Mouse (Mus musculus): ENCODE data around the gene Eml4.

The Eml4 gene

DNA sequence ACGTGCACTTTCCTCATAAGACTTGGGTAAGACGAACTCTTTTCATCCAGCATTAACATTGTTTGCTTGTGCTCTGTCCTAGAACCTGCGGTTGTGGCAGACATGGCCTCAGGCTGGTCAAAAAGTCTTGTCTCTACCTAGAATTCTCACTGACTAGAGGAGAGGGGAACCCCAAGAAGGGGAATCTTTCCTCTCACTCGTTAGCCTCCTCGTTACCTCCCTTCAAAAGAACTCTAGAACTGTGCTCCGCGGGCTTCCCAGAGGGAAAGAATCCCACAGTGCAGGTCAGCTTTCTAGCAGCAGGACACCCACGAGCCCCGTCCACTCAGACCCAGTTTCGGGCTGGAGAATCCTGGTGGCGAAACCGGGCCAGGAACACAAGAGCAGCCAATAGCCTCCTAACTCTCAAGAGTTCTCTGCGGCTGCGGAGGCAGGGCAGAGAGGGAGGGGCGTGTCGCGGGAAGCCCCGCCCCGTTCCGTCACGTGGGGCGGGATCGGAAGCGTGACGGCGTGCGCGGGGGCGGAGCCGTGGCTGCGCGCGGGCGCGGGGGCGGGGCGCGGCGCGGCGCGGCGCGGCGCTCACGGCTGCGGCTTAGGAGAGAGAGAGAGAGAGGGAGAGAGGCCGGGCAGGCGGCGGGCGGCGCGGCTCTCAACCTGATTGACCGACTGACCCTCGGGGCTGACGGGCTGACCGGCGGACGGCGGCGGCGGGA, at the start of gene Eml4:
Eml4 (plus strand) TSS at position 553 of the 713 bp plus-strand sequence.
- peak; percentile 76 for DNase-seq (ENCODE audit: low read depth)

DNA sequence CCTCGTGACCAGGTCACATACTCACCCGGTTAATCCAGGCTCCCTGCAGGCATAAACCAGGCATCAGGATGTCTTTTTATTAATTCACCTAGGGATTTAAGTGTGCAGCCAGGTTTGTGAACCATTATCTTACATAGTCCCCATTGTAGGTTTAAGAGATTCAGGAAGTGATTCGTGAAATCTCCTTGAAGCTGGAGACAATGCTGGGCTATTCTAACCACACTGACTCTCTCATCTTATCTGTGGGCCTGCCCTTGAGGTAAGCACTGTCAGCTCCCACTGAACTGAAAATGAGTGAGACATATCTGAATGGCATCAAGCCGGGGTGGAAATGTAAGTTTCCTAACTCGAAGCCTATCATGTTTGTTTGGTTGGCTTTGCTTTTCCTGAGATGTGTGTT, 49.3 kb upstream of the Eml4 start:
- DNase-seq (ENCODE audit: low read depth): no peak

DNA sequence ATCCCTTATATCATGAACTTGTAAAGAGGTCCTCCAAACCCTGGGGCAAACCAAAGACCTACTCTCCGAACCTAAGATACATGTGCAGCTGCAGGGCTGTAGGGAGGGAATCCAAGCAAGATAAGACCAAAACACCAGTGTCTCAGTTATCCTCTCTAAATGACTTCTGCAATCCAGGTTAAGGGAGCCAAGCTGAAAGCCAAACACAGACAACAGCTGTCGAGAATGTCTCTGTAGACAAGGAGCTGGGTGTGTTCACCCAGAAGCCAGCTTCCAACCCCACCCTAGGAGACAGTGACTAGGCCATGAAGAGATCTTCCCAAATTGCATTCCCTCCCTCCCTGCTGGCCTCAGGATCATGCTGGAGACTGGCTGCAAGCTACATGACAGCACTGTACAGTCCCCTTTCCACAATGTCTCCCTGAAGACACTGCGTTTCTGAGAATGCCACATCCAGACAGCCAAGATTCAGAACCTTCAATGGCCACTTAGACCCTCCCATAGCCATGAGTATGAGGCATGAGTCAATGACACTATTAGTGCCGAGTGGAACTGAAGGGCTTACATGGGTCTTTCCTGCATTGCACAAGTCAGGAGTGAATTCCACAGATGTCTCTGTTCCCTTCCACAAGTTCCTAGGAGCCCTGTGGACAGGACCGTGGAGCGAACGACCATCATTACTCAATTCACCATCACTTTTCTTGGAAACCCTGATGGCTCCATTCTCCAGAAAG, 46.5 kb upstream of the Eml4 start:
- DNase-seq (ENCODE audit: low read depth): no peak

DNA sequence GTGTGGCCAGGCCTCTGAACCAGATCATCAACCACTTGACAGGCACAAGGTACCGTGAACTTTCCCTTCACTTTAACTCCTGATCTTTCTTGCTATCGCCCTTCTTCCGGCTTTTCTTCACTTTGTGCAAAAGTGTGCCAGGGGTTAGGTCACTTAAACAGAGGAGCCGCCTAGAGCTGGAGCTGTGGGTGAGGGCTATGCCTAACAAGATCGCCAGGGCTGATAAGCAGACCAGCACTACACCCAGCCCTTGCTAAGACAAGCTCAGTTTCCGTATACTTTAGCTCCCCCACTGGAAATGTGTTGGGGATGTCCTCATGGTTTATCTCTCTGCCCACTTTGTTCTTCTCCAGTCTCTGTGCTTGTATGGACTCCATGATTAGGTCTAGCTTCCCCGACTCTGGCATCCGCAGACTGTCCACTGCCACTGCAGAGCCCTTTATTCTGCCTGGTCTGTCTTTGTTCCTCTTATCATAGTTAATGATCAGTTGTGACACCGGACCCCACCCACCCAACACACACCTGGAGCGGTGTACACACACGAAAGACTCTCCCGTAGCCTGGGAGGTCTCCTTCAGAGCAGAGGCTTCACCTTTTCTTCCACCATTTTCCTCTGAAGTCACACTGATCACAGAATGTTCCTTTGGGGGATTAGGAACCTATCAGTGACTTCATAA, 43.6 kb upstream of the Eml4 start:
- DNase-seq (ENCODE audit: low read depth): no peak

DNA sequence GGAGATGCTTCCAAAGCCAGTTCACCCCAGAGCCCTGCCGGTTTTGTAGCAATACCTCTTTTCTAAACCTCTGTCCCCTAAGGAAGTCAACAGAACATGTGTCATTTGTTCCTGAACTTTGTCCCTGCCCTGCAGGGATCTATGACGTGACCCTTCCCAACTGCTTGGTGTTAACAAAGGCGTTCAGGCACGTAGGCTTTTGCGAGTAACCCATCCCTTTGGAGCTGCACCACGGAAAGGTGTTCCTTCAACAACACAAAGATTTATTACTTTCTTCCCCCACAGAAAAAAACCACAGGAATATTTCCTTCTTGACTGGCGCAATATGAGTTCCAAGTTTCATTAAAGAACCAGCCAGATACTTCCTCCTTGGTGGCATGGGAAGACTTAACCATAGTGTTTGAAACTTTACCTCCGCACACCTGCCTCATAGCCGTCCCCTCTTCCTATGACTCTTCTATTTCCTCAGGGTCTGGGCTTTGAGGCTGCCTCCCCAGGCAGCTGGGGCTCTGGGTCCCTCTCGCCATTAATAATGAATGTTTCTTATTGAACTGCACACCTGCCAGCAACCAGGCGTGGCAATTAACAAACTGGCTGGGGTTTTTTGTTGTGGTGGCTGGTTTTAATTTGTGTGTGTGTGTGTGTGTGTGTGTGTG, 43.0 kb upstream of the Eml4 start:
- DNase-seq (ENCODE audit: low read depth): no peak

DNA sequence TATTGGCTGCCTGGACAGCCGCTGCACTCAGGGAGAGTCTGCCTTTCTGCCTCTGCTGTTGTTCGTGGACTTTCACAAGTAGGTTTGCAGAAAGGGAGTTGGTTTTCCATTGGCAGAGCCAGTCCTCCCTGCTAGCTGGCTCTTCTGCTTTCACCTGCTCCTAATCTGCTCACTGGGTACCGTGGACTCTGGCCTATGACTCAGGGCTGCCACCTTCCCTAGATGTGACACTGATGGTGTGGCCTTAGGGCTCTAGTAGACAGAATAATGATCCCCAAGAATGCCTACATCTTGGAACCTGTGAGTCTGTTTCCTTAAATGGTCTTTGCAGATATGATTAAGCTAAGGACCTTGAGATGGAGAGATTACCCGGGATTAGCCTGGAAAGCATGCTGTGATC, 42.3 kb upstream of the Eml4 start:
- no peak for DNase-seq (ENCODE audit: low read depth)

DNA sequence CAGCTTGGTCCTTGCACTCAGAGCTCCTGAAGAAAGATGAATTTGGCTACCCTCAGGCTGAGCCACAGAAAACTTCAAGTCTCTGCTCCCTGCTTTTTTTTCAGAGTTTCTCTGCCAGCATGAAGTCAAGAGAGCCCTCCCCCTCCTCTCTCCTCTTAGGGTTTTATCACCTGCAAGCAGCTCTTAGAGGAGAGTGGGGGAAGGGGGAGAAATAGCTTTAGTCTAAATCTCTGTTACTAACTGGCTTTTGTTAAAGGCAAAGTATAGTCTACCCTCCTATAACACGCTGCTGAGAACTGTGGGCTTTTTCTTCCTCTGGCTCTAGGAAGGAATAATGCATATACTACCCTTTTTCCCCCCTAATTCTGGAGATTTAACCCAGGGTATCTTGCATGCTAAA, 41.5 kb upstream of the Eml4 start:
- no peak for DNase-seq (ENCODE audit: low read depth)

DNA sequence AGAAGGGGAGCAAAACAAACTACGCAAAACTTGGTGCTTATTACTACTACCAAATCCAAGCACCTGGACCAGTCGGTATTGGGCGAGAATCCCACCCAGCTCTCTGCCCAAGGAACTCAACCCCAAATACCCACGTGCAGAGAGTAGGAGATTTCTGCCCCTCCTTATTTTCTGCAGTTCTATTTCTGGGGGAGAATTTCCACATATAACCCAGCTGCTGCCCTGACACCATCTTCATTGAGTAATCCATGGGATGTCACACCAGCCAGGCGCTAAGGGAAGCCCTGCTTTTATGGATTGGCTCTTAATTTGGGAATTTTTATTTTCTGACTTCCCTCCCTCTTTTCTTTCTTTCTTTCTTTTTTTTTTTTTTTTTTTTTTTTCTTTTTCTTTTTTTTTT, 38.9 kb upstream of the Eml4 start:
- no peak for DNase-seq (ENCODE audit: low read depth)

DNA sequence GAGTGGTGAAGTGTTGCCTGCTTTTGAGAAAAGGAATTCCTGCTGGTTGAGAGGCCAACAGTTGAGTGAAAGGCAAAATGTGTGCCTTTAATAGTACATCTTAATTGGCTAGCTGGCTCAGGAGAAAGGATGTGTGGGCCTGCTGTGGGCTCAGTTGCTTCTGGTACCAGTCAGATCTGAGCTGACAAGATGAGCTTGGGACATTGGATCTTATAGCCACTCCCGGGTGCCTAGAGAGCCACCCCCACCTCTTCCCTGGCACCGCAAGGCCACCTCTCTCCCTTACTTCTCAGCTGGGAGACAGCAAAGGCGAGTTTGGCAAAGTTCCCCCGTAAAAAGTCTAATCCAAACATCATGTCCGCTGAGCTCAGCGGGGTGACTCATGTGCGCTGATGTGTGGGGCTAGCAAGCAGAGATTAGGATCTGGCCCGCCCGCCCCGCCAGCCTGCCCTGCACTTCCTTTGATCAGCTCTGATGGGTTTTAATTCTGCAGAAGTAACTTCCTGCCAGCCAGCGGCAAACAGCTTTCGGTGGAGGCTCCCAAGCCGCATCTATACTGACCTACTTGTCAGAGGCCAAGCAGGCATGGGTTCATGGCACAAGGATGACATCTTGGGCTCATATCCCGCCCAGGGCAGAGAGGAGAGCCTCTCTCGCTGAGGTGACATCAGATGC, 38.4 kb upstream of the Eml4 start:
- DNase-seq (ENCODE audit: low read depth): peak; percentile 58

DNA sequence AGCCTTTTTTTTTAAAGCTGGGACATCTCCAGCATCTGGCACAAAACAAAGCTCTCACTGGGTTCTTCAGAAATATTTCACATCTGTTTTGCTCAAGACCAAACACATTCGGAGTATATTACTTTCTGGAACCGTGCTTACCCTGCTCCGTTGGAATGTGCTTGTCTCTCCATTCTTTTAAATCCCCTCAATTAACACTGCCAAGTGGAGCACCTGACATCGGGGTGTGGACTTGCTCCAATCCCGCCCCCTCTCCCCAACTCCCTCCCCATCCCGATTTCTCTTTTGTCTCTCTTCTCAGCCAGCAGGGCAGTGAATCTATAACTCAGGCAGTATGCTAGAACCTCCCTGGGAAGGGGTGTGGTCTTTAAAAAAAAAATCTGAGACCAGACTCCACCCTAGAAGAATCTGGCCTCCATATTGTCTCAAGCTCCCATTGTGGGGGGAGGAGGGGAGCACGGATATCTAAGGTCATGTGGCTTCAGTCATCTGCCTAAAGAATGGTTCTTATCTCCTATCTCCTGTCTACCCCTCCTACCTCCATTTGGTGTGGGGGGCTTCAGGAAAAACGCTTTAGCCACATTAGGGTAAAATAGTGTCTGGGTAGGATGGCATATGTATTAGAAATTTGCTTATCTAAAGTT, 37.6 kb upstream of the Eml4 start:
- DNase-seq (ENCODE audit: low read depth): no peak

DNA sequence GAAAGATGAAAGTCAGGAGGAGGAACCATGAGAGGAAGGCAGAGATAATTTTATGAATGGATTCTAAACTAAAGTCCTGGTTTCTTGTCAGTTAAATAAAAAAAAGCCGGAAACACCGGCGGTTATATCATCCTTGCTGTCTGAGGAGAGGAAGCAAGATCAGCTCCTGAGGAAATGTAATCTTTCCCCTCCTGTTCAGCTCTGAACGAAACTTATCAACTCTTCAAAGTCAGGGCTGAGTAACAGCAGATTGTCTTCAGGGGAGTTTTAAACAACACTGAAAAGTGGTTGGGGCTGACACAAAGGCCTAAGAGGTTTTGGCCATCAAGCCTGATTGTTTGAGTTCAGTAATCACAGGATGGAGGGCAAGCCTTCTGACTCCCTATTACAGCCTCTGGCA, 35.3 kb upstream of the Eml4 start:
- no peak for DNase-seq (ENCODE audit: low read depth)

DNA sequence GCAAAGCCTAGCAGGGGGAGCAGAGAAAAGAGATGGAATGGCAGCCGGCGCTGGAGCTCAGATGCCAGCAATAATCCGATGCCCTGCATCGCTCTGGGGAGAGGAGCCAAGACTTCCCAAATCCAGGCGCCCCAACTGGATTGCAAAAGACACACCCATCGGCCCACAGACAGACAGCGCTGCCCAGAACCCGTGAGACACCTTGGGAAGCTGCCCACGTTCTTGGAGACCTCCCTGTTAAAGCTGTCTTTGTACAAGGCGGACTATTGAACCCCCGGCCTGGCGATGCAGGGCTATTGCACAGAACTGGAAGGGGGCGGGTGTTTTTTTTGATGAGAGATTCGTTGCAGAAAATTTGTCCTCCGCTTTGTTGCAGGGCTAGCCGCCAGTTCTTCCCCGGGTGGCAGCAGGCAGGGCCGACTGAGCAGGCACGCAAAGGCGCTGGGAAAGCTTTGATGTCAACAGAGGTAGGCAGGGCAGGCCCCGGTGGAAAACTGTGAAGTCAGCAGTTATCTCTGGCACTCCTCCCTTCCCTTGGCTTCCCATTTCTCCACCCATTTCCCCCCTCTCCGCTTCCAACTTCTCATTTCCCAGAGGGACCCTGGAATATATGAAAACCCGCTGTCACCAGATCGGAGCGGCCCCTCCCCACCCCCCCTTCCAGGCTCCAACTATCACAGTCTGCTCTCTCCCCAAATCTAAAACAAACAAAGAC, 28.0 kb upstream of the Eml4 start:
- DNase-seq (ENCODE audit: low read depth): no peak

DNA sequence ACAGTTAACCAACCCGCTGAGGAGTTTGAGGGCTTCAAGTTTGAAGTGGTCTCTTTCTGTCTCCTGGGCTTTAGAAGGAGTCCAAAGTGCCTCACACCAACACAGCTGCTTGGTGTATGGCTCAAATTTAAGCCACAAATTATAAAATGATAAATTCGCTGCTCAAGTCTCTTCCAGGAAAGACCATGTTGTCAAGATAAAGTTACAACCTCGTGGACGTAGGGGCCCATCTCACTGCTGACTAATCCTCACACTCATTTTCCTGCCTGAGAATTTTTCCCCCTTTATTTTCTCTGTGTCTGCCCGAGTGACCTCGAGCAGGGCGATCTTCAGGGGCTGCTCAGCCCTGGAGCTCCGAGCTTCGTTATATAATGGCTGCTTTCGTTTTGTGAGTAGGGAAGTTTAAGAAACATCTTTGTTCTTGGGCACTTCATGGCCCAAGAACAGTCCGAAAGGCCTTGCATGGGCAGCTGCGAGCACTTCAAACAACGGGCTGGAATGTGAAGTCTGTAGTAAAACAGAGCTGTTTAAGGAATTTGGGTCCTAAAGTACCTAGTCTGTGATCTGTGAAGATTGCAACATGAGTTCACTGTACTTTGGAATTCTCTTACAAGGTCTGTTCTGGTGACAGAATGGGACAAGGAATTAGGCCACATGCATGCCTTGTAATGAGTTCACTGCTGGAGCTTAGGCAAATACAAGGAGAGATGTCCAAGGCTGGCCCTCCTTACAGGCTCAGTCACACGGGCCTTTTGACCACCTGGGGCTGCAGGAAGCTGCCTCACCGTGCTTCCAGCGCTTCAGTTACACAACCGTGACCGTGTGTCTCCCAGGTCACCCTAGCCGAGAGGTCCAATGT, 27.1 kb upstream of the Eml4 start:
- no peak for DNase-seq (ENCODE audit: low read depth)

DNA sequence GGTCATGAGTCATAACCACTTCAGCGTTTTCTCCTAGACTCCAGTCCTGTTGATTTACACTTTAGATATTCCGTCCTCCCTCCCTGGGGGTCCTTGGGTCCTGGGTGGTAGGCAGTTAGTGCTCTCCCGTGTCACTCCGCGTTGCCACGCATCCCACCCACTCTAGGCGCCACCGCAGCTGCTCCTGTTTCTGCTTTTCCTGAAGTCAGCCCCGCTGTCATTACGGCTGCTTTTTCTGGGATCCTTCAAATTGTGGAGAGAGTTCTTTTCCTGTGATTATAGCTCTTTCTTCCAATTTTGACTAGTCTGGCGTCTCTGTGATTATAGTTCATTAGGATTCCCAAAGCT, 26.5 kb upstream of the Eml4 start:
- no peak for DNase-seq (ENCODE audit: low read depth)

DNA sequence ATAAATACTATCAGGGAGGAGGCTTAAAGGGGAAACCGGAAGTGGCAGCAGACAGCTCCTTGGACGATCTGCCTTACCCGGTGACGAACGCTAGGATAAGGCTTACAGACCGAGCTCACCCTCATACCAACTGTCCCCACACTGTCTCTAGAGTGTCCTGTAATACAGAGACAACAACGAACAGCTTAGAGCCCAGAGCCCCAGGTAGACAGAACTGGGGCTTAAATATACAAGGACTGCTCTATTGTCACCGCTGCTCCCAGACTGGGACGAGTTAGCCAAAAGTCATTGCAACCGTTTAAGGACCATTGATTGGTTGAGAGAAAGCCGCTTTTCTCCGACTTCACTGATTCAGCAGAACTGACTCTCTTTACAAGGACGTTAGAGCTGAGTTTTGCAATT, 15.5 kb upstream of the Eml4 start:
- DNase-seq (ENCODE audit: low read depth): no peak

DNA sequence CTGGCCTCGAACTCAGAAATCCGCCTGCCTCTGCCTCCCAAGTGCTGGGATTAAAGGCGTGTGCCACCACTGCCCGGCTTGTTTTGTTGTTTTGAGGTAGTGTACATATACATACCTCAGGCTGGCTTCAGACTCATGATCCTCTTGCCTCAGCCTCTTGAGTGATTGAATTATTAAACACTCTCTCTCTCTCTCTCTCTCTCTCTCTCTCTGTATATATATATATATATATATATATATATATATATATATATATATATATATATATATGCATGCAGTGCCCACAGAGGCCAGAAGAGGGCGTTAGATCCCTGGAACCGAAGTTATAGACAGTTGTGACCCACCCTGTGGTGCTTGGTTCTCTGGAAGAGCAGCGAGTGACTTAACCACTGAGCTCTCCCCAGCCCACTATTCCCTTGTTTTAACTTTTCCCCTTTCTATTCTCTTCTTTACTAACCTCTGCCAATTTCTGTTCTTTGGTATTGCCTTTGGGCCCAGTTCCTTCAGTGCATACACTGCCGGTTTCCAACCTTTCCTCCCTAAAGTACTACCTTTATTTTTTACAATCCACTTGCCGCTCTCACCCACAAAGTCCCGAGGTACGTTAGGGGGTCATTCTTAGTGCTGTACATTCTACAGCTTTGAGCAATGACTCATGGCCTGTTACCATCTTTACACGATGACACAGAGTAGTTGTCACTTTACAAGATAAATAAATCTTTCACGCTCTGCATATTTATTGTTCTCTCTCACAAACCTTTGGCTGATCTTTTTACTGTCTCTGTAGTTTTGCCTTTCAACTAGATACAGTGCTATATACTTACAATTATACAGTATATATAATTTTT, 13.5 kb upstream of the Eml4 start:
- DNase-seq (ENCODE audit: low read depth): no peak

DNA sequence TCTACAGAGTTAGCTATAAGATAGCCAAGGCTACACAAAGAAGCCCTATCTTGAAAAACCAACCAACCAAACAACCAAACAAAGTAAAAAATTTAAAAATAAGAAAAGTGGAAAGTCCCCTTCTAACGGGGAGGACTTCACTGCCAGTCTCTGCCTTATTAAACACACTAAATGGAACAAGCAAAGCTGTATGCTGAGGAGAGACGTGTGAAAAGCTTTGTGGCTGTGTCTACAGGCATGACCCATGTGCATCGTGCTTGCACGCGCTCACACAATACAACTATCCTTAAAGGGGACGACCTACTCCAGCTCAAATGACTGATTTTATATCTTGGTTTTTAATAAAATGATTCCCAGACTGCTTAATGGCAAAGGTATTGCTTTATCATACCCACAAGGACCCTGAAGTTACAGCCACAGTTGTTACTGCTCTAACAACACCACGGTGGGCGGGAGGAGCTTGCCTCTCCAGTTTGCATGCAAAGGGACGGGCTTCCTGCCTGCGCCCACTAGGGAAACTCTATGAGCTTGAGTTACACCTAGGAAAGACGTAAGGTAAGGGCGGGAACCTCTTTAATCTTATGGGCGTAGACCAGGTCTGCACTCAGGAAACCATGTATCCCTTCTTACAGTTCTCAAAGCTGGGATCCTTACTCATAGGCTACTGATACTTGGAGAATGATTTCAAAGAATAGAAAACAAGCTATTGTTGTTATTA, 11.2 kb upstream of the Eml4 start:
- DNase-seq (ENCODE audit: low read depth): no peak

DNA sequence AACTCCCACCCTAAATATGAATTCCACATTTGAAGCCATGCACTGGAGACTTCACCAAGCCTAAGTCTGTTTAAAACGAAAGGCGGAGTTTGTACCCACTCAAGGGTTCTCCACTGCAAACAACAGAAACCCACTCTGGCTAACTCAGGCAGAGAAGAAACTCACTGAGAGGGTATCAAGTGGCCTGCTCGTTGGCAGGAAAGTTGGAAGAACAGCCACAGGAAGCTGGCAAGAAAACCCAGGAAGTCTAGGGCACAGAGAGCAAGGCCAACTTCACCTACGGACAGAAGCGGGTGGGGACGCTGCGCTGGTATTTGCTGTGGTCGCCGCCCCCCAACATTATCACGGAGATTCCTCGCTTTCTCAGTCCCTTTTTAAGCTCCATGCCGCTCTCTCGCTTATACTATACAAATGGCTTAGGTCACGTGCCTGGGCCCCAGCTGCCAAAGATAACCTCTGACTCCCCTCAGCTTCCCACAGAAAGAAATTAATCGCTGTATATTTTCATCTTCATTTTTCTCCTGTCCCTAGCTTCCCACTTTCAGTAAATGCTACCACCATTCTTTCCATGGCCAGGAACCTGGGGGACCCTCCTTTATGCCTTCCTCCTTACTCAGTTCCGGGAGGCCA, 9.7 kb upstream of the Eml4 start:
- no peak for DNase-seq (ENCODE audit: low read depth)

Measured in c-Kit-positive CD71-negative TER-119-negative erythroid progenitor cells, embryonic 14.5 days (primary cell).